Mouse (Mus musculus): ENCODE results near the gene Olfr312.
"Not testable (repeated sequence)": the region's sequence is repeated elsewhere in the genome, so short reads cannot be mapped to it uniquely, and the experiment has no call there.

The Olfr312 gene

GRCm38 (mm10) chr11:58828937-58829336, at the start of gene Olfr312:
TSS of gene Olfr312 (plus strand) at chr11:58829237.
- DNase-seq, result not testable (repeated sequence)

GRCm38 (mm10) chr11:58782480-58783089, 46.5 kb upstream of the Olfr312 start, which contains the start of gene Olfr314:
TSS of gene Olfr314 (plus strand) at chr11:58782952.
- DNase-seq, result no peak

- DNase-seq, result no peak
Measured at GRCm38 (mm10) chr11:58784182-58784581, 44.9 kb upstream of the Olfr312 start.

- DNase-seq, result no peak
Measured at GRCm38 (mm10) chr11:58787651-58788050, 41.4 kb upstream of the Olfr312 start.

GRCm38 (mm10) chr11:58788346-58788745, 40.7 kb upstream of the Olfr312 start:
- no peak for DNase-seq

- no peak for DNase-seq
Measured at GRCm38 (mm10) chr11:58789532-58789931, 39.5 kb upstream of the Olfr312 start.

GRCm38 (mm10) chr11:58790053-58790452, 39.0 kb upstream of the Olfr312 start:
- DNase-seq, result no peak

- DNase-seq, result no peak
Measured at GRCm38 (mm10) chr11:58790646-58791045, 38.4 kb upstream of the Olfr312 start.

GRCm38 (mm10) chr11:58795856-58796255, 33.2 kb upstream of the Olfr312 start:
- no peak for DNase-seq

GRCm38 (mm10) chr11:58796850-58797249, 32.2 kb upstream of the Olfr312 start:
- peak; percentile 26 to 41 for DNase-seq

GRCm38 (mm10) chr11:58799747-58800146, 29.3 kb upstream of the Olfr312 start:
- no peak for DNase-seq

GRCm38 (mm10) chr11:58801558-58802228, 27.3 kb upstream of the Olfr312 start, which contains the start of gene Fam183b:
TSS of gene Fam183b (minus strand) at chr11:58801960.
- peak; percentile 77 to 80 for DNase-seq

- no peak for DNase-seq
Measured at GRCm38 (mm10) chr11:58803871-58804270, 25.2 kb upstream of the Olfr312 start.

GRCm38 (mm10) chr11:58804393-58804792, 24.6 kb upstream of the Olfr312 start:
- DNase-seq, result no peak

GRCm38 (mm10) chr11:58812001-58812400, 17.0 kb upstream of the Olfr312 start:
- no peak for DNase-seq

- not testable (repeated sequence) for DNase-seq
Measured at GRCm38 (mm10) chr11:58814700-58815099, 14.3 kb upstream of the Olfr312 start, which contains the start of gene Olfr313. TSS of gene Olfr313 (plus strand) at chr11:58815000.

- DNase-seq, result no peak
Measured at GRCm38 (mm10) chr11:58815676-58816075, 13.4 kb upstream of the Olfr312 start.

- DNase-seq, result no peak
Measured at GRCm38 (mm10) chr11:58829764-58830163, 727 bp downstream of the Olfr312 start.

GRCm38 (mm10) chr11:58832541-58832940, 3.5 kb downstream of the Olfr312 start:
- DNase-seq, result not testable (repeated sequence)

GRCm38 (mm10) chr11:58838951-58839350, 9.9 kb downstream of the Olfr312 start, which contains the start of gene Olfr311:
TSS of gene Olfr311 (plus strand) at chr11:58839251.
- DNase-seq, result not testable (repeated sequence)

GRCm38 (mm10) chr11:58846919-58847461, 18.0 kb downstream of the Olfr312 start, which contains the start of gene Gm12258:
TSS of gene Gm12258 (plus strand) at chr11:58847158.
- peak; percentile 89 to 97 for DNase-seq

GRCm38 (mm10) chr11:58847636-58848035, 18.6 kb downstream of the Olfr312 start:
- DNase-seq, result no peak

- no peak for DNase-seq
Measured at GRCm38 (mm10) chr11:58849731-58850130, 20.7 kb downstream of the Olfr312 start.

GRCm38 (mm10) chr11:58860744-58861143, 31.7 kb downstream of the Olfr312 start:
- DNase-seq, result no peak
